Mouse (Mus musculus) v-Abl transformed pro-B cells (cell line): ENCODE measurements around the gene Dhrs2.

Experiments used
- in situ Hi-C, 2 experiments: fragments of 400-800 bp; cut with MboI; formaldehyde crosslinking; loops; one replicate each; pipeline ENCODE4 v1.15.1; 2025; ENCODE audit not compliant: unreplicated experiment in 2 of 2

The Dhrs2 gene

GRCm38 (mm10) chr14:55247181-55247580 lies 25.4 kb downstream of the Dhrs2 start:
- in situ Hi-C loops = no loop called here

GRCm38 (mm10) chr14:55248284-55248683 lies 26.5 kb downstream of the Dhrs2 start:
- in situ Hi-C loops = no loop called here

- in situ Hi-C loops = no loop called here
These were observed 31.8 kb downstream of the Dhrs2 start for GRCm38 (mm10) chr14:55253580-55253979.

- in situ Hi-C loops = no loop called here
These were observed 33.6 kb downstream of the Dhrs2 start for GRCm38 (mm10) chr14:55255443-55255842.

- in situ Hi-C loops = no loop called here
These were observed 49.4 kb downstream of the Dhrs2 start for GRCm38 (mm10) chr14:55271158-55271557.

- in situ Hi-C loops = no loop called here
These were observed 51.2 kb downstream of the Dhrs2 start for GRCm38 (mm10) chr14:55273023-55273422.

- in situ Hi-C loops = no loop called here
These were observed 53.0 kb downstream of the Dhrs2 start for GRCm38 (mm10) chr14:55274810-55275209.

GRCm38 (mm10) chr14:55279322-55280069 lies 57.7 kb downstream of the Dhrs2 start:
- in situ Hi-C loops = no loop called here
